Comparison of ENCODE assay signal across 16 mouse cellular contexts in genomic region chr1:34059231-34059630, GRCm38 (mm10).
DNase-seq lines count a peak whose midpoint lies in the region; ATAC-seq and TF ChIP-seq lines count a peak whose summit lies in the region.
"Had no signal": no experiment of that assay in that cellular context is flagged by ENCODE, and none has a peak within 500 bp of the region (broad histone marks: within the 10 kb centered on the region; RNA-seq: fewer than 3 reads in every experiment).

No protein-coding gene starts in this region.

- no peak overlapping the region for H3K4me3 ChIP-seq in hindbrain, embryonic 13.5 days
- no peak overlapping the region for H3K4me3 ChIP-seq in hindbrain, embryonic 14.5 days (replicated peaks; ENCODE audit: low read length)
- peak overlapping the region; percentile 24 for H3K4me3 ChIP-seq in E14TG2a.4 (replicated peaks; ENCODE audit: low read length)
- H3K4me3 ChIP-seq in ES-Bruce4 (ENCODE audit: low read depth, low read length), result no peak overlapping the region
- H3K4me3 ChIP-seq: embryonic facial prominence, embryonic 12.5 days; forebrain, embryonic 15.5 days; heart, embryonic 13.5 days had no signal

- peak overlapping the region; percentile 69; the same call in 1 of the 2 replicates for H3K27ac ChIP-seq in hindbrain, embryonic 13.5 days
- no peak overlapping the region for H3K27ac ChIP-seq in hindbrain, embryonic 14.5 days
- peak overlapping the region; percentile 72 for H3K27ac ChIP-seq in ES-Bruce4 (ENCODE audit: insufficient read depth, low read length)
- H3K27ac ChIP-seq: embryonic facial prominence, embryonic 12.5 days; forebrain, embryonic 15.5 days; heart, embryonic 13.5 days had no signal

- no peak for TF ChIP-seq CTCF in E14TG2a.4 (conservative IDR thresholded peaks at IDR 0.05; ENCODE audit: low read length)
- no peak for TF ChIP-seq CTCF in ES-Bruce4 (IDR thresholded peaks at IDR 0.05; ENCODE audit: low read depth, low read length)

- H3K9me3 ChIP-seq in hindbrain, embryonic 13.5 days, result no peaks in the 10 kb centered on the region
- no peaks in the 10 kb centered on the region for H3K9me3 ChIP-seq in hindbrain, embryonic 14.5 days (ENCODE audit: control insufficient read depth, low read length)
- H3K9me3 ChIP-seq in E14TG2a.4 (ENCODE audit: low read length) (no peaks in the 10 kb centered on the region), ES-Bruce4 (replicated peaks; ENCODE audit: control insufficient read depth, insufficient read depth, low read length, poor library complexity, severe bottlenecking) (no peaks in the 10 kb centered on the region)
- H3K9me3 ChIP-seq: embryonic facial prominence, embryonic 12.5 days; forebrain, embryonic 15.5 days had no signal

- H3K4me2 ChIP-seq in hindbrain, embryonic 13.5 days, result no peak overlapping the region
- H3K4me2 ChIP-seq in hindbrain, embryonic 14.5 days (replicated peaks), result no peak overlapping the region
- H3K4me2 ChIP-seq: embryonic facial prominence, embryonic 12.5 days; forebrain, embryonic 15.5 days; heart, embryonic 13.5 days had no signal

- no peak for TF ChIP-seq EP300 in ES-Bruce4 (IDR thresholded peaks at IDR 0.05; ENCODE audit: insufficient read depth, low read depth, low read length)

- H3K36me3 ChIP-seq in hindbrain, embryonic 13.5 days, result no peaks in the 10 kb centered on the region
- no peaks in the 10 kb centered on the region for H3K36me3 ChIP-seq in hindbrain, embryonic 14.5 days (replicated peaks; ENCODE audit: control insufficient read depth, insufficient read depth)
- no peaks in the 10 kb centered on the region for H3K36me3 ChIP-seq in E14TG2a.4 (ENCODE audit: insufficient read depth, low read length)
- no peaks in the 10 kb centered on the region for H3K36me3 ChIP-seq in ES-Bruce4 (ENCODE audit: control insufficient read depth, insufficient read depth, low read length, poor library complexity, severe bottlenecking)
- H3K36me3 ChIP-seq: embryonic facial prominence, embryonic 12.5 days; forebrain, embryonic 15.5 days; heart, embryonic 13.5 days had no signal

- H3K27me3 ChIP-seq in hindbrain, embryonic 13.5 days, result no peaks in the 10 kb centered on the region
- H3K27me3 ChIP-seq in hindbrain, embryonic 14.5 days (ENCODE audit: control insufficient read depth, insufficient read depth, low read length), result no peaks in the 10 kb centered on the region
- H3K27me3 ChIP-seq in E14TG2a.4 (ENCODE audit: insufficient read depth, low read length), result no peaks in the 10 kb centered on the region
- H3K27me3 ChIP-seq in ES-Bruce4 (ENCODE audit: control insufficient read depth, insufficient read depth, low read length, poor library complexity, severe bottlenecking), result no peaks in the 10 kb centered on the region
- H3K27me3 ChIP-seq: embryonic facial prominence, embryonic 12.5 days; forebrain, embryonic 15.5 days; heart, embryonic 13.5 days had no signal

- no peak for ATAC-seq in hindbrain, embryonic 13.5 days (ENCODE audit: low FRiP score)
- ATAC-seq in hindbrain, embryonic 14.5 days (ENCODE audit: low FRiP score), result no peak
- ATAC-seq: intestine, embryonic 16.5 days had no signal

- peaks cover 34% of the 10 kb centered on the region for H3K4me1 ChIP-seq in hindbrain, embryonic 13.5 days (replicated peaks)
- H3K4me1 ChIP-seq in hindbrain, embryonic 14.5 days (replicated peaks; ENCODE audit: control insufficient read depth, insufficient read depth, low read length), result peaks cover 12% of the 10 kb centered on the region
- H3K4me1 ChIP-seq in E14TG2a.4 (replicated peaks; ENCODE audit: low read depth, low read length) (peaks cover 91% of the 10 kb centered on the region), ES-Bruce4 (ENCODE audit: control insufficient read depth, insufficient read depth, low read length) (peaks cover 5% of the 10 kb centered on the region)

- no peak overlapping the region for H3K9ac ChIP-seq in hindbrain, embryonic 13.5 days
- no peak overlapping the region for H3K9ac ChIP-seq in hindbrain, embryonic 14.5 days
- H3K9ac ChIP-seq in ES-Bruce4 (ENCODE audit: low read depth, poor library complexity, severe bottlenecking), result no peak overlapping the region
- H3K9ac ChIP-seq: embryonic facial prominence, embryonic 12.5 days; forebrain, embryonic 15.5 days; heart, embryonic 13.5 days had no signal

- 88% methylated on average over 12 of the region's 12 CpGs for WGBS in hindbrain, embryonic 13.5 days
- 83% methylated on average over 12 of the region's 12 CpGs for WGBS in hindbrain, embryonic 14.5 days

- no peak for TF ChIP-seq POLR2A in ES-Bruce4 (IDR thresholded peaks at IDR 0.05; ENCODE audit: insufficient read depth, low read length)

- no peak for DNase-seq in hindbrain, embryonic 14.5 days (ENCODE audit: low spot score)
- DNase-seq in ZHBTc4 (ENCODE audit: low read depth, low spot score), result peak; percentile 74
- DNase-seq in lung, adult 18-20 months, result no peak
- DNase-seq: adrenal gland, postnatal 14 days; cerebellum, adult 11-12 months; cerebellum, adult 9-10 months; cerebellum, postnatal 25 days; gastrocnemius, postnatal 14 days; heart, postnatal 36 days had no signal
